8 mouse cellular contexts compared by ENCODE assay signal in the genomic region with DNA sequence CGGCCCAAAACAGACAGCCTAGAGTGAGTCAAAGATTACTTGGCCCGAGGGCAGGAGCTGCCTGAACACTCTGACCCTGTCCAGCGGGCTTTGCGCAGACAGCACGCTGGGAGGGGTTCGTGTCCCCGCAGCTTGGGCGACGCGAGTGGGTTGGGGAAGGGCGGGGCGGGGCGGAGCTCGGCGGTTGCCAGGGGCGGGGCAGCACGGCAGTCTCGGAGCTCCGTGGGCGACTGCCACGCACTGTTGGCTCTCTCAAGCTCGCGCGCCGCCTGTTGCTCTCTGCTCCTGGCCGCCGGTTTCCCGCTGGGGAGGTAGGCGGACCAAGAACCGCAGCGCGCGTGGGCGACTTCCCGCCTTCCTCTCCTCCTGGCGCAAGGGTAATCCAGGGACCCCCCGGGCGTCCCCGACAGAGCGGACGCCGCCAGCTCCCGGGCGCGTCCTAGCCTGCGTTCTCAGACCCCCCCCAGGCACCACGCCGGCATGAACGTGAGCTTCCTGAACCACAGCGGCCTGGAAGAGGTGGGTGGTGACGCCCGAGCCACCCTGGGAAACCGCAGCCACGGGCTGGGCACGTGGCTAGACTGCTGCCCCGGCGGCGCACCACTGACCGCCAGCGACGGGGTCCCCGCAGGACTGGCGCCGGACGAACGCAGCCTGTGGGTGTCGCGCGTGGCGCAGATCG. TPM values are rescaled to one million over a fixed set of nuclear protein-coding genes. Genes with fewer than 3 reads are reported as not detected.
A peak's percentile ranks its signal among the peaks of the same experiment; 100 is the strongest.
DNase-seq lines count a peak whose midpoint lies in the region; ATAC-seq and TF ChIP-seq lines count a peak whose summit lies in the region.

TSS of gene Rprml (plus strand) at position 270 of the 682 bp plus-strand sequence.

- H3K4me2 ChIP-seq in neural tube, embryonic 14.5 days (ENCODE audit: low read depth, low read length) = peak within 1 kb of the TSS; percentile 58

- H3K36me3 ChIP-seq in neural tube, embryonic 14.5 days (ENCODE audit: control insufficient read depth, insufficient read depth, low read length) = no peaks in the 10 kb centered on the region

- H3K4me3 ChIP-seq in cortical plate, adult 2 months (ENCODE audit: insufficient read depth, low read length) = peak within 1 kb of the TSS; percentile 53
- peak within 1 kb of the TSS; percentile 36 for H3K4me3 ChIP-seq in neural tube, embryonic 14.5 days (ENCODE audit: low read depth, low read length)

- 0 out of 2 replicates have a peak within 1 kb of the TSS, but pooled peaks have one; percentile 22 for H3K9ac ChIP-seq in neural tube, embryonic 14.5 days (replicated peaks; ENCODE audit: low read depth, low read length)

- H3K9me3 ChIP-seq in neural tube, embryonic 14.5 days (ENCODE audit: control insufficient read depth, low read length) = no peaks in the 10 kb centered on the region

- peak; percentile 18 for DNase-seq in kidney, postnatal 10 days
- DNase-seq in kidney, postnatal 14 days = no peak
- peak; percentile 90 to 94 for DNase-seq in left cerebral cortex, postnatal 25 days (ENCODE audit: low spot score in 2 of 2)
- no peak for DNase-seq in gastrocnemius, adult 8-10 months (ENCODE audit: low spot score in 2 of 2)
- DNase-seq in gastrocnemius, postnatal 25 days = no peak

- intact Hi-C loops in left cerebral cortex, postnatal 25 days (cut with DNase I) = loop anchor here (1.0 kb wide), 2 partner anchors 13 to 17 kb away; no protein-coding TSS in a partner anchor

- WGBS in neural tube, embryonic 14.5 days = 1% methylated on average over 61 of the region's 71 CpGs

- peaks cover 49% of the 10 kb centered on the region for H3K27me3 ChIP-seq in neural tube, embryonic 14.5 days (ENCODE audit: control insufficient read depth, insufficient read depth, low read length)

- peak; percentile 30 for ATAC-seq in granulocyte monocyte progenitor cell, adult 5-6 weeks (replicated peaks; ENCODE audit: poor library complexity, severe bottlenecking)
- no peak for ATAC-seq in neural tube, embryonic 14.5 days (ENCODE audit: low read depth)

- H3K4me1 ChIP-seq in cortical plate, adult 2 months (ENCODE audit: control insufficient read depth, insufficient read depth, low read length) = peaks cover 10% of the 10 kb centered on the region
- H3K4me1 ChIP-seq in neural tube, embryonic 14.5 days (ENCODE audit: control insufficient read depth, insufficient read depth, low read length) = peaks cover 6% of the 10 kb centered on the region; the same call in 1 of the 2 replicates

- TF ChIP-seq POLR2A in cortical plate, adult 2 months (IDR thresholded peaks at IDR 0.05; ENCODE audit: extremely low read depth, insufficient read depth, low read length) = peak; percentile 47; the same call in 1 of the 2 replicates

- TF ChIP-seq CTCF in cortical plate, adult 2 months (IDR thresholded peaks at IDR 0.05; ENCODE audit: extremely low read depth, insufficient read depth, low read length) = no peak

- H3K27ac ChIP-seq in cortical plate, adult 2 months (ENCODE audit: insufficient read depth, low read length) = peak within 1 kb of the TSS; percentile 91
- no peak within 1 kb of the TSS for H3K27ac ChIP-seq in neural tube, embryonic 14.5 days (ENCODE audit: low read depth, low read length)

RNA-seq across cellular contexts. Expression of gene Rprml, which starts in this region (rescaled TPM):
- 107 and 122 TPM in 2 replicates for polyA plus RNA-seq in cortical plate, adult 2 months (2012; rRNA removed)
- not detected in 2 replicates for total RNA-seq in granulocyte monocyte progenitor cell, adult 5-6 weeks (2014; fragmentation: Nextera tagmentation)
- not detected in 2 replicates for total RNA-seq in granulocyte monocyte progenitor cell, adult 5-6 weeks (2017)
- 10 to 100 TPM; 84.4 to 96.3 TPM for total RNA-seq in left cerebral cortex, postnatal 25 days (2021)
- 0.27 TPM in 1 of 2 replicates, not detected in the other for polyA plus RNA-seq in neural tube, embryonic 14.5 days (2014; fragmentation: Nextera tagmentation; extraction: Ambion mirVana)
- under 1 TPM in 1 of 4 experiments, not detected in 3; 0.58 TPM for total RNA-seq in gastrocnemius, adult 8-10 months (2022)
- not detected for total RNA-seq in gastrocnemius, postnatal 25 days (2021)

Comparison
In these comparisons a context has a peak if more than half of its experiments do, and no peak if none do; other contexts are left out.
1. RNA of gene Rprml (total RNA-seq): 84.4 to 96.3 TPM in left cerebral cortex, postnatal 25 days; not detected in gastrocnemius, postnatal 25 days, 0.58 TPM in gastrocnemius, adult 8-10 months and not detected in granulocyte monocyte progenitor cell, adult 5-6 weeks; every median in the first group is over 10 times any median in the second.
2. RNA of gene Rprml (polyA plus RNA-seq): 107 to 122 TPM in cortical plate, adult 2 months; 0.27 TPM in neural tube, embryonic 14.5 days; every median in the first group is over 10 times any median in the second.
3. DNase-seq: peak in kidney, postnatal 10 days (single experiment) and left cerebral cortex, postnatal 25 days (2 of 2); none in kidney, postnatal 14 days (single experiment), gastrocnemius, adult 8-10 months (0 of 2) and gastrocnemius, postnatal 25 days (single experiment).
4. Peak in ATAC-seq in granulocyte monocyte progenitor cell, adult 5-6 weeks; RNA of the gene not detected or under 1 TPM.